Mouse (Mus musculus): ENCODE results near the gene Pawr.
A peak's percentile ranks its signal among the peaks of the same experiment; 100 is the strongest.

Pawr gene

GRCm38 (mm10) chr10:108443931-108444876 lies 112.3 kb downstream of the Pawr start:
- DNase-seq (ENCODE audit: low spot score in 2 of 2): no peak

- no peak for DNase-seq (ENCODE audit: low spot score in 2 of 2)
Measured at GRCm38 (mm10) chr10:108445123-108445522, 113.2 kb downstream of the Pawr start.

- no peak for DNase-seq (ENCODE audit: low spot score in 2 of 2)
Measured at GRCm38 (mm10) chr10:108445606-108446005, 113.7 kb downstream of the Pawr start.

GRCm38 (mm10) chr10:108446041-108446931 lies 114.4 kb downstream of the Pawr start:
- DNase-seq (ENCODE audit: low spot score in 2 of 2): peak in 1 of 2 experiments; percentile 32

- no peak for DNase-seq (ENCODE audit: low spot score in 2 of 2)
Measured at GRCm38 (mm10) chr10:108447211-108447610, 115.3 kb downstream of the Pawr start.

GRCm38 (mm10) chr10:108448421-108448820 lies 116.5 kb downstream of the Pawr start:
- DNase-seq (ENCODE audit: low spot score in 2 of 2): no peak

GRCm38 (mm10) chr10:108450401-108450800 lies 118.5 kb downstream of the Pawr start:
- DNase-seq (ENCODE audit: low spot score in 2 of 2): no peak

GRCm38 (mm10) chr10:108451516-108451915 lies 119.6 kb downstream of the Pawr start:
- no peak for DNase-seq (ENCODE audit: low spot score in 2 of 2)

- no peak for DNase-seq (ENCODE audit: low spot score in 2 of 2)
Measured at GRCm38 (mm10) chr10:108452421-108452820, 120.5 kb downstream of the Pawr start.

- no peak for DNase-seq (ENCODE audit: low spot score in 2 of 2)
Measured at GRCm38 (mm10) chr10:108453561-108453960, 121.6 kb downstream of the Pawr start.

- DNase-seq (ENCODE audit: low spot score in 2 of 2): no peak
Measured at GRCm38 (mm10) chr10:108454691-108455117, 122.8 kb downstream of the Pawr start.

- no peak for DNase-seq (ENCODE audit: low spot score in 2 of 2)
Measured at GRCm38 (mm10) chr10:108455204-108455603, 123.3 kb downstream of the Pawr start.

GRCm38 (mm10) chr10:108455883-108456282 lies 124.0 kb downstream of the Pawr start:
- no peak for DNase-seq (ENCODE audit: low spot score in 2 of 2)

GRCm38 (mm10) chr10:108457054-108457453 lies 125.1 kb downstream of the Pawr start:
- no peak for DNase-seq (ENCODE audit: low spot score in 2 of 2)

- no peak for DNase-seq (ENCODE audit: low spot score in 2 of 2)
Measured at GRCm38 (mm10) chr10:108461862-108462261, 129.9 kb downstream of the Pawr start.

Data from frontal cortex, postnatal 14 days (tissue).